Mouse (Mus musculus) liver, adult 2 months (tissue): ENCODE data around the gene Myh6.

Source experiments
- CTCF ChIP-seq: fragments of 200-500 bp; IDR thresholded peaks from 2 replicates; pipeline ENCODE4 v1.5.1; 2011; ENCODE audit warnings: low read depth, low read length, control low read depth
- POLR2A ChIP-seq: fragments of 200-500 bp; IDR thresholded peaks from 2 replicates; pipeline ENCODE4 v1.6.1; 2011; ENCODE audit warnings: low read length, control low read depth; ENCODE audit not compliant: insufficient read depth; ENCODE audit errors: extremely low read depth

DNA sequence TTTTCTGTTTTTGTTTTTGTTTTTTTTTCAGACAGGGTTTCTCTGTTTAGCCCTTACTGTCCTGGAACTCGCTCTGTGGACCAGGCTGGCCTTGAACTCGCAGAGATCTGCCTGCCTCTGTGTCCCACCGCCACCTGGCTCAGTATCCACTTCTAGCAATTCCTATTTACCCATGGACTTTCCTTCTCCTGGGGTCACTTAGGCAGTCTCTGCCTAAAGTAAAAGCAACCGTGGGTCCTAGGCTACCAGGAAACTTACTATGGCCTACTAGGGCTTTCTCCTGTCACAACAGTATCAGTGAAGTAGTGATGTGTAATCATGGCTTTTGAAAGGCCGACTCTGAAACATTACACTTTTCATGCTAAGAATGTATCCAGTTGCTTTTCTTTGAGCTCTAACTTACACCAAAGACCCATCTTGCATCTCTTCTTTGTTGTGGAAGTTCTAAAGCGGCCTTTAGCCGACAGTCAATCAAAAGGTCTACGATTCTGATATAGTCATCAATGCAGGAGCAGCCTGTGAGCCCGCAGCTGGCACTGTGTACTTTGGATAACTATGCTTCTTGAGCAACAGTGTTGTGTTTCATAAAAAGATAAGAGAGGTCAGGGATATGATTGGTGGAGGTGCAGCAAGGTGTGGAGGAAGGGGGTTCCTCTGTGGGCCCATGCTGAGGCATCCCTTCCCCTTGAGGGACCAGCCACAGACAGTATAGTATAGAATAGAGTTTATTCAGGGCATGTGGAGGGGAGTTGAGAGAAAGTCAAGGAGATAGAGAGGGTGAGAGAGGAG is 40.6 kb upstream of the Myh6 start:
- TF ChIP-seq CTCF (no peak), POLR2A (no peak)
